Mouse (Mus musculus): ENCODE measurements at regions not wholly inside any gene's neighbourhood (a gene's known extent, or its start where the extent isn't known, plus 50 kb on each side); places are given as distances from the start of the nearest gene placed in this dataset.

DNA sequence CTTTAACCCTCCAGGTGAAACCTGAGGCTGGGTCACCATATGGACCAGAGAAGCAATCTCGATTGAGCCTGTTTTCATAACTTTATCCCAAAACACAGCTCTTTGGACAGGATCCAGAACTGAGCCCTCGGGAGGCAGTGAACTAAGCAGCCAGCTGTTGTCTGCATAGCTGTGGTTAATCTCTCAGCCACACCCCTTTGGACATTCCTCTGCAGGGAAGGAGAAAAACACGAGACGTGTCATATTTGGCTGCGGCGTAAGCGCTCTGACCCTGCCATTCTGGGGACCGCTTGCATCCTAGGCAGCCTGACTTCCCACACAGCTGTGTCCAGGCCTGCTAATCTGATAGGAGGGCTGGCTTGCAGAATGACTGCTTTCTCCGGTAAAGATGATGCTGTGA lies 55.6 kb upstream of the Ubl3 start:
- no peak overlapping the region for H3K27ac ChIP-seq (ENCODE audit: low read depth, low read length)
- no peaks in the 10 kb centered on the region for H3K27me3 ChIP-seq (ENCODE audit: control insufficient read depth, insufficient read depth, low read length)
- H3K36me3 ChIP-seq (ENCODE audit: control insufficient read depth, insufficient read depth, low read length): no peaks in the 10 kb centered on the region
- 56% methylated on average over 9 of the region's 9 CpGs for WGBS
- DNase-seq (ENCODE audit: low spot score) (no peak), ATAC-seq (ENCODE audit: insufficient read depth, low FRiP score, low TSS enrichment) (no peak)
- no peak overlapping the region for H3K4me3 ChIP-seq (ENCODE audit: low read depth, low read length)
- H3K4me1 ChIP-seq (ENCODE audit: control insufficient read depth, insufficient read depth, low read length): no peaks in the 10 kb centered on the region
- no peak overlapping the region for H3K4me2 ChIP-seq (ENCODE audit: low read depth)
- H3K9ac ChIP-seq (ENCODE audit: low read length): no peak overlapping the region
- no peaks in the 10 kb centered on the region for H3K9me3 ChIP-seq (ENCODE audit: control insufficient read depth, low read length)

DNA sequence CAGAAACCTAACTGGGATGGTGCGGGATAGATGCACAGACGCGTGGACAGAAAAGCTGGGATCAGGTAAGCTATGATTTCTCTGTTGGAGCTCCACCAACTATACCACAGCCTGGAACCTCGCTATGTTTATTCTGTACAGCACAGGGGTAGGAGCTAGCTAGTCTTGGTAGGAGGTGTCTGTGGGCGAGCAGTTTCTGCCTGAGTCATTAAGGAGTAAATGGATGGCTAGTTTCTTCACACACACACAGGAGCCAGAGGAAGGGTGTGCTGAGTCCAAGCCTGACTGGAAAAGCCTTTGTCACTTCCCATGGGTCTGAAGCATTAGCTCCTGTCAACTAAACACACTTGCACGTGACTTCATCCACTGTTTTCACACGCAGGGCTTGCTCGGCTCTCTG lies 53.1 kb upstream of the Ubl3 start:
- no peak overlapping the region for H3K4me2 ChIP-seq (ENCODE audit: low read depth)
- no peak for DNase-seq (ENCODE audit: low spot score)
- H3K27me3 ChIP-seq (ENCODE audit: control insufficient read depth, insufficient read depth, low read length): no peaks in the 10 kb centered on the region
- no peak overlapping the region for H3K27ac ChIP-seq (ENCODE audit: low read depth, low read length)
- ATAC-seq (ENCODE audit: insufficient read depth, low FRiP score, low TSS enrichment): no peak
- H3K4me3 ChIP-seq (ENCODE audit: low read depth, low read length): no peak overlapping the region
- no peaks in the 10 kb centered on the region for H3K36me3 ChIP-seq (ENCODE audit: control insufficient read depth, insufficient read depth, low read length)
- H3K9ac ChIP-seq (ENCODE audit: low read length): no peak overlapping the region
- H3K4me1 ChIP-seq (ENCODE audit: control insufficient read depth, insufficient read depth, low read length): no peaks in the 10 kb centered on the region
- no peaks in the 10 kb centered on the region for H3K9me3 ChIP-seq (ENCODE audit: control insufficient read depth, low read length)
- 91% methylated on average over 8 of the region's 8 CpGs for WGBS

Data from neural tube, embryonic 11.5 days (tissue).